In genomic region chr5:125341459-125342090, GRCm38 (mm10) we compare ENCODE assay signal across 8 mouse cellular contexts. TPM values are rescaled to one million over a fixed set of nuclear protein-coding genes. Genes with fewer than 3 reads are reported as not detected.
A peak's percentile ranks its signal among the peaks of the same experiment; 100 is the strongest.
DNase-seq lines count a peak whose midpoint lies in the region; ATAC-seq and TF ChIP-seq lines count a peak whose summit lies in the region.

No protein-coding gene starts in this region.

- no peak overlapping the region for H3K4me3 ChIP-seq in CH12.LX (replicated peaks in 1 of 3; ENCODE audit: low read depth in 2 of 3, low read length in 2 of 3, poor library complexity in 1 of 3)
- peak overlapping the region; percentile 61 for H3K4me3 ChIP-seq in forebrain, embryonic 16.5 days (replicated peaks; ENCODE audit: low read length)
- peak overlapping the region; percentile 8; the same call in 1 of the 2 replicates for H3K4me3 ChIP-seq in macrophage (ENCODE audit: inconsistent target)

- no peak for TF ChIP-seq RAD21 in CH12.LX (IDR thresholded peaks at IDR 0.05; ENCODE audit: low read depth, low read length)

- peaks cover 7% of the 10 kb centered on the region for H3K27me3 ChIP-seq in CH12.LX (replicated peaks)
- no peaks in the 10 kb centered on the region for H3K27me3 ChIP-seq in forebrain, embryonic 16.5 days (replicated peaks; ENCODE audit: control insufficient read depth, insufficient read depth, low read length)

- peak overlapping the region; percentile 67; the same call in 1 of the 2 replicates for H3K4me2 ChIP-seq in CH12.LX (ENCODE audit: insufficient read depth, low read depth, poor library complexity, severe bottlenecking)
- peak overlapping the region; percentile 92 for H3K4me2 ChIP-seq in forebrain, embryonic 16.5 days (ENCODE audit: low read length)

- in situ Hi-C loops in CH12.LX (cut with MboI; ENCODE audit: low pct_ligation_motif_present, low pct_unique_long_range_greater_than_20kb, low sequenced_read_pairs): loop anchor here (10.0 kb wide), 1 partner anchor 437 kb away; no protein-coding TSS in a partner anchor

- 64% methylated on average over 14 of the region's 14 CpGs for WGBS in forebrain, embryonic 16.5 days
- 60% methylated on average over 14 of the region's 14 CpGs for WGBS in macrophage (ENCODE audit: missing documents)

- H3K27ac ChIP-seq in CH12.LX (ENCODE audit: insufficient read depth, low read depth) (no peak overlapping the region), macrophage (peak overlapping the region; percentile 32)
- no peak overlapping the region for H3K27ac ChIP-seq in forebrain, embryonic 16.5 days (ENCODE audit: low read length)

- ATAC-seq in forebrain, embryonic 16.5 days: no peak; the same call in 1 of the 2 replicates

- dilution Hi-C loops in CH12.LX (cut with MboI; ENCODE audit: extremely low pct_ligation_motif_present, extremely low pct_unique_long_range_greater_than_20kb, low sequenced_read_pairs): no loop called here

- TF ChIP-seq CTCF in CH12.LX (conservative IDR thresholded peaks at IDR 0.05 in 1 of 2, IDR thresholded peaks at IDR 0.05 in 1 of 2; ENCODE audit: low read depth in 2 of 2, low read length in 2 of 2): no peak

- no peak for TF ChIP-seq EP300 in CH12.LX (IDR thresholded peaks at IDR 0.05; ENCODE audit: low read length)

- H3K79me2 ChIP-seq in CH12.LX (replicated peaks; ENCODE audit: control insufficient read depth, extremely low read depth, insufficient read depth, poor library complexity, severe bottlenecking): no peaks in the 10 kb centered on the region
- H3K79me2 ChIP-seq in macrophage (ENCODE audit: inconsistent target): peaks cover 41% of the 10 kb centered on the region

- no peak for TF ChIP-seq POLR2A in CH12.LX (IDR thresholded peaks at IDR 0.05; ENCODE audit: low read depth, low read length)

- H3K9me3 ChIP-seq in CH12.LX (replicated peaks; ENCODE audit: low read length): no peaks in the 10 kb centered on the region
- H3K9me3 ChIP-seq in forebrain, embryonic 16.5 days (ENCODE audit: control insufficient read depth, low read length): no peaks in the 10 kb centered on the region

- peak; percentile 59 for DNase-seq in adrenal gland, adult 2 months
- no peak for DNase-seq in adrenal gland, postnatal 4 days (ENCODE audit: low spot score in 2 of 2)
- DNase-seq in CH12.LX (ENCODE audit: extremely low read depth): no peak
- DNase-seq in thymus, postnatal 4 days: no peak
- DNase-seq in MN1 (ENCODE audit: low spot score): no peak
- no peak for DNase-seq in kidney, postnatal 25 days

- H3K36me3 ChIP-seq in CH12.LX (replicated peaks in 1 of 2; ENCODE audit: control insufficient read depth in 1 of 2, insufficient read depth in 1 of 2, low read length in 1 of 2): peaks cover 0 to 13% of the 10 kb centered on the region in 2 experiments
- H3K36me3 ChIP-seq in forebrain, embryonic 16.5 days (ENCODE audit: control insufficient read depth, insufficient read depth): no peaks in the 10 kb centered on the region
- no peaks in the 10 kb centered on the region for H3K36me3 ChIP-seq in macrophage (ENCODE audit: inconsistent target)

- H3K4me1 ChIP-seq in CH12.LX (ENCODE audit: control insufficient read depth in 1 of 2, insufficient read depth in 2 of 2): peaks cover 5 to 25% of the 10 kb centered on the region in 2 experiments; a peak in 2 of 4 replicates
- H3K4me1 ChIP-seq in forebrain, embryonic 16.5 days (replicated peaks; ENCODE audit: control insufficient read depth, insufficient read depth, low read length): peaks cover 27% of the 10 kb centered on the region

- H3K9ac ChIP-seq in CH12.LX (ENCODE audit: insufficient read depth, low read depth): no peak overlapping the region
- peak overlapping the region; percentile 75 for H3K9ac ChIP-seq in forebrain, embryonic 16.5 days (replicated peaks; ENCODE audit: low read depth, low read length)

TF ChIP-seq in CH12.LX, 34 proteins besides CTCF, POLR2A, EP300 and RAD21:
- TF ChIP-seq MAZ (IDR thresholded peaks at IDR 0.05; ENCODE audit: low read depth, low read length) (no peak), ZNF384 (IDR thresholded peaks at IDR 0.05; ENCODE audit: low read depth, low read length) (peak; percentile 73)

RNA-seq across cellular contexts. Expression of gene Scarb1, which starts 0.7 kb away (rescaled TPM):
- 1,000 to 10,000 TPM; 2,436 to 2,553 TPM for total RNA-seq in adrenal gland, adult 2 months (2021)
- polyA plus RNA-seq in adrenal gland, adult 2 months (2012; rRNA removed): 2,348 and 2,822 TPM in 2 replicates
- total RNA-seq in adrenal gland, postnatal 4 days (2021): 100 to 1,000 TPM; 582 to 655 TPM
- total RNA-seq in CH12.LX (2012; rRNA removed): 11.6 and 12.3 TPM in 2 replicates
- 16.3 and 20.0 TPM in 2 replicates for total RNA-seq in CH12.LX (2014; rRNA removed)
- polyA plus RNA-seq in CH12.LX (2012; ENCODE audit: insufficient read length, low read depth): 24.6 and 24.7 TPM in 2 replicates
- 33.4 and 38.3 TPM in 2 replicates for polyA plus RNA-seq in forebrain, embryonic 16.5 days (2015; fragmentation: Nextera tagmentation; extraction: Ambion mirVana)
- 100 to 1,000 TPM in 4 of 26 experiments, 10 to 100 TPM in 21, 1 to 10 TPM in 1; 8.4 to 109 (median 52.5) TPM for total RNA-seq in macrophage (2018; cell fraction: chromatin; rRNA removed)
- total RNA-seq in macrophage (2018; cell fraction: cytosol; rRNA removed): 10 to 100 TPM; 43.9 to 88.4 (median 58.6) TPM
- 100 to 1,000 TPM in 2 of 26 experiments, 10 to 100 TPM in 24; 21.7 to 129 (median 52.7) TPM for total RNA-seq in macrophage (2018; cell fraction: nucleus; rRNA removed)
- polyA plus RNA-seq in macrophage (2018): 80.8 to 94.6 TPM (median 83.7 TPM) in 3 replicates

RNA-seq across cellular contexts. Expression of gene Gm10382, which starts 47.5 kb away (rescaled TPM):
- total RNA-seq in adrenal gland, adult 2 months (2021): under 1 TPM; 0.23 to 0.24 TPM
- 0.26 and 0.50 TPM in 2 replicates for polyA plus RNA-seq in adrenal gland, adult 2 months (2012; rRNA removed)
- under 1 TPM in 1 of 2 experiments, not detected in 1; 0.25 TPM for total RNA-seq in adrenal gland, postnatal 4 days (2021)
- total RNA-seq in CH12.LX (2012; rRNA removed): 0.59 and 0.80 TPM in 2 replicates
- not detected in 2 replicates for total RNA-seq in CH12.LX (2014; rRNA removed)
- 0.87 and 1.1 TPM in 2 replicates for polyA plus RNA-seq in CH12.LX (2012; ENCODE audit: insufficient read length, low read depth)
- polyA plus RNA-seq in forebrain, embryonic 16.5 days (2015; fragmentation: Nextera tagmentation; extraction: Ambion mirVana): 0.39 and 0.46 TPM in 2 replicates
- 1 to 10 TPM in 20 of 26 experiments, under 1 TPM in 5, not detected in 1; 0.41 to 6.7 (median 1.5) TPM for total RNA-seq in macrophage (2018; cell fraction: chromatin; rRNA removed)
- under 1 TPM in 20 of 26 experiments, not detected in 6; 0.05 to 0.63 (median 0.18) TPM for total RNA-seq in macrophage (2018; cell fraction: cytosol; rRNA removed)
- 10 to 100 TPM in 1 of 26 experiments, 1 to 10 TPM in 18, under 1 TPM in 4, not detected in 3; 0.60 to 10.9 (median 2.2) TPM for total RNA-seq in macrophage (2018; cell fraction: nucleus; rRNA removed)
- polyA plus RNA-seq in macrophage (2018): not detected in 3 replicates

RNA-seq across cellular contexts. Expression of gene Ubc, which starts 48.4 kb away (rescaled TPM):
- total RNA-seq in adrenal gland, adult 2 months (2021): 1,000 to 10,000 TPM; 1,333 to 2,925 TPM
- polyA plus RNA-seq in adrenal gland, adult 2 months (2012; rRNA removed): 634 and 889 TPM in 2 replicates
- total RNA-seq in adrenal gland, postnatal 4 days (2021): 1,000 to 10,000 TPM; 1,138 to 1,334 TPM
- total RNA-seq in CH12.LX (2012; rRNA removed) (466 and 486 TPM in 2 replicates), CH12.LX (2014; rRNA removed) (650 and 656 TPM in 2 replicates)
- polyA plus RNA-seq in CH12.LX (2012; ENCODE audit: insufficient read length, low read depth) (687 and 803 TPM in 2 replicates), macrophage (2018) (431 to 1,072 TPM (median 940 TPM) in 3 replicates)
- 1,295 and 1,372 TPM in 2 replicates for polyA plus RNA-seq in forebrain, embryonic 16.5 days (2015; fragmentation: Nextera tagmentation; extraction: Ambion mirVana)
- 100 to 1,000 TPM in 23 of 26 experiments, 10 to 100 TPM in 3; 63.9 to 507 (median 213) TPM for total RNA-seq in macrophage (2018; cell fraction: chromatin; rRNA removed)
- 1,000 to 10,000 TPM in 21 of 26 experiments, 100 to 1,000 TPM in 5; 601 to 2,041 (median 1,305) TPM for total RNA-seq in macrophage (2018; cell fraction: cytosol; rRNA removed)
- 100 to 1,000 TPM; 220 to 953 (median 671) TPM for total RNA-seq in macrophage (2018; cell fraction: nucleus; rRNA removed)

Comparison
In these comparisons a context has a peak if more than half of its experiments do, and no peak if none do; other contexts are left out.
1. H3K4me3 ChIP-seq: peak in forebrain, embryonic 16.5 days (single experiment) and macrophage (single experiment); none in CH12.LX (0 of 3).
2. RNA of gene Scarb1, which starts 0.7 kb away (polyA plus RNA-seq): 2,348 to 2,822 TPM in adrenal gland, adult 2 months; 80.8 to 94.6 TPM in macrophage, 33.4 to 38.3 TPM in forebrain, embryonic 16.5 days and 24.6 to 24.7 TPM in CH12.LX; every median in the first group is over 10 times any median in the second.